Mouse (Mus musculus): ENCODE data around the gene Il15.

Gene Il15

DNA sequence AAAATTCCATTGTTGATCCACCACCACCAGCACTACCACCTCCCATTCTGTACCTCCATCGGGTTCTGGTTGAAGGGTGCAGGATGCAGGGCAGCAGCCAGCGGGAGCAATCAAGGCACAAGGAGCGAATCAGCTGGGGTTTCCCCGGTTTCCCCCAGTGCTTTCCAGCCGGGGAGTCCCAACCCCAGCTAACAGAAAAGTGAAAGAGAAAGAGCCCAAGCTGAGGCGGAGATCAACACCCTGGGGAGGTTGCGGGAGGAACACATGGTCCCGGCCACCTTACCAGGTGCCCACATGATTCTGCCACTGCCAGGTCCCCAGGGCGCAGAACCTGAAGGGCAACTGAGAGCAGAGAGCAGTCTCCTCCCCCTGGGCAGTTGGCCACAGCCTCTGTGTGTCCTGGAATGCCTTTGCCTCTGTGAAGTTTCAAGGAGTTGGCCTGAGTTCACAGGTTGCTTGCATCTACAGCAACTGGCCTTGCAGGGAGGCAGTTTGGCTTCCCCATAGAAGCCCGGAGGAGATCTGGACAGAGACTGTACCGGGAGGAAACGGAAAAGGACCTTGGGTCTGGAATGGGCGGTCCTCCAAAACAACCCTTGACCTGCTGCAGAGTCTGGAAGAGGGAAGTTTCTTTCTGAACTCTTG, at the start of gene Il15:
Il15 (minus strand) TSS at position 537 of the 645 bp plus-strand sequence.
- peak; percentile 53 for DNase-seq (ENCODE audit: low read depth, low spot score)

DNA sequence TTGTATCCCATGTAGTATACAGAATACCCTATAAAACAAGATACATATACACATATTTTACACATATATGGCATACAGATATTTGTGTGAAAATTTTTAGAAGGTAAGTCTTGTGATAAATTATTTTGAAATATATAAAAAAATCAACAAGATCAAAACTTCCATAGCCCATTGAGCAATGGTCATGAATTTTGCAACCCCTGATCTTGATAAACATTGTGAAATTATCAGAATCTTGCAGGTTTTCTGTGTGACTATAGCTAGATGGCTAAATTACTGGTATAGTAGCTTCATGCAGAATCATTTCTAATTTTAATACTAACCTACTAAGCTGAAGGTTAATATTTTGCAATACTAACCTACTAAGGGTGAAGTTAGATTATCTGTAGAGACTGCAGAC, 41.9 kb upstream of the Il15 start:
- DNase-seq (ENCODE audit: low read depth, low spot score): no peak

DNA sequence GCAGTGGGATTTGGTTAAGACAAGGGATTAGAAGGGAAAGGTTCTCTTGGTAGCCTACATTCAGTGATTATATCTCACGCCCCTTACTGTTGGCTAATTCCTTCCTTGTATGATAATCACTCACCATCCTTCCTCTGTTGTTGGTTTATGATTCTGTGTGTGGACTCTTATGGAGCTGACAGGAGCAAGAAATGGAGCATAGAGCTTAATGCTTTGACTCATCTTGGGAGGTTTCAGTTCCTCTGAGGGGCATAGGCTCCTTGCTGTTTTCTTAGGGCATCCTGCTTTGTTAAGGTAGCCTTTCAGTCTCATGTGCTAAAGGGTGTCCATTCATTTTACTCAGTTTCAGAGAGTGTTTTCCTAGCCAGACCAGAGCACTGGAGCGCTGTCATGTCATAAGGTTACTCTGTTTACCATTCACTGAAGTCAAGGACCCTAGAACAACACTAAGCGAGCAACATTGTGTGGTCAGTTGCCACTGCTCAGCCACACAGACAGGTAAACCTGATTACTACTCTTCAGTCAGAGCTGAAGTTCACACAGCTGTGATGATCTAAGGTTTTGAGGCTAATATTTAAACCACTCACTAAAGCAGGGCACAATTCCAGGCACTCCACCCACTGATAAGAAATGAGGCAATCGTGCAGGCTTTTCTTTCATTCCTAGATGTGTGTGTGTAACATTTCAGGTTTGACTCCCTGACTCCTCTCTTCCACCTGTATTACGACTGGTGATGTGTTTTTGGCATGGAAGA, 13.7 kb upstream of the Il15 start:
- DNase-seq (ENCODE audit: low read depth, low spot score): no peak

DNA sequence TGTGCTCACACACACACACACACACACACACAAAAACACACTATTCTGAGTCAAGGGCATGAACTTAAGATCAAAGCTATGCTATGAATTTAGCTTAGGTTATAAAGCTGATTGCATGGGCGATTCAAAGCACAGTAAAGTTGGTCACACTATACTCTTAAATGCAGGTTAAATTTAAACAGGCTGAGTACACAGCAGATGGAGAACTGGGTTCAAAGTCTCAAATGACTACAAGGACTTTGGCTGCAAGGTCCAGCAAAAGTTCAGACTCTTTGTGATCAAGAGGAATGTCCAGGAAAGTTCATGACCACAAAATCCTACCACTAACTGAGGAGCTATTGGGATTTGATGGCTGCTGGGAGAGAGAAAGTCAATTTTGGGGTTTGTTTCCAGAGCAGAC, 12.5 kb upstream of the Il15 start:
- DNase-seq (ENCODE audit: low read depth, low spot score): no peak

DNA sequence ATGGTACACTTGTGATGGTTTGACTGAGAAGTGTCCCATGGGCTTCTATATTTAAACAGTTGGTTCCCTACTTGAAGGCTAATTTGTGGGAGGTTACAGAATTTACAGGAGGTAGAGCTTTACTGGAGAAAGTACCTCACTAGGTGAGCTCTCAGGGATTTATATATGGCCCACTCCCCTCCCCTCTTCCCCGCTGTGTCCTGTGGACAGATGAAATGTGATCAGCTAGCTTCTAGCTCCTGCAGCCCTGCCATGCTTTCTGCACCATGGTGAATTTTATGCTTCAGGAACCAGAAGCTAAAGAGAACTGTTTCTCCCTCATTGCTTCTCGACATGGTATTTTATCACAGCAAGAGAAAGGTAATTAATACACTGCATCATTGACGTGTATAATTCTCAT, 7.1 kb upstream of the Il15 start:
- DNase-seq (ENCODE audit: low read depth, low spot score): no peak

DNA sequence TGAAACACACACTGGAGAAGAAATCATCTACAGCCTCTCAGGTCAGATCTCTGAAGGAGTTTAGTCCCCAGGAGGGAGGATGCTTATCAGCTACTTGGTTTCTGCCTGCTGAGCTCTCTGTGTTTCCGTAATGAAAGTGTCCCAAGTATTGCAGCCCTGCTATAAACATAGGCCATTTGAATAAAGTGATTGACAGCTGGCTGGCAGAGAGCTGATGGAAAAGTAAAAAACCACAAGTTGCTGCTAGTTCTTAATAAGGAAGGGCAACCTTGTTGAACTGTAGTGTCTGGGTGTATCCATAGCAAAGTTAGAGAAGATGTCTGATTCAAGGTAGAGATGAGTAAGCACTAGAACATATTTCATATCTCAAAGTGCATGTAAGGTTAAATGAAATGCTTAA, 4.0 kb upstream of the Il15 start:
- no peak for DNase-seq (ENCODE audit: low read depth, low spot score)

DNA sequence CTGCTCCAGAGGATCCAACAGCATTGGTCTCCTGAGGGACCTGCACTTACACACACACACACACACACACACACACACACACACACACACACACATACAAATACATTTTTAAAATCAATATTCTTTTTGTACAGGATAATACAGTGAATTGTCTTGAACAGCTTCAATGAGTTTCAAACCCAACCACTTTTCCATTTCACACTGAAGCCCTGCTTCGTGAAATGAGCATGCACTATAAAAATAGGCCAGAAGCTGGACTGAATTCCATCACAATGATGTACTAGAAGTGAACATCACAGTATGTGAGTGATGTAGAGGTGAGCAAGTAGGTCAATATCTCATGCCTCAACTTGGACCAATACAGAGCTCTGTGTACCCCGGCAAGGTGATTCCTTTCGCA, 1.0 kb upstream of the Il15 start:
- no peak for DNase-seq (ENCODE audit: low read depth, low spot score)

DNA sequence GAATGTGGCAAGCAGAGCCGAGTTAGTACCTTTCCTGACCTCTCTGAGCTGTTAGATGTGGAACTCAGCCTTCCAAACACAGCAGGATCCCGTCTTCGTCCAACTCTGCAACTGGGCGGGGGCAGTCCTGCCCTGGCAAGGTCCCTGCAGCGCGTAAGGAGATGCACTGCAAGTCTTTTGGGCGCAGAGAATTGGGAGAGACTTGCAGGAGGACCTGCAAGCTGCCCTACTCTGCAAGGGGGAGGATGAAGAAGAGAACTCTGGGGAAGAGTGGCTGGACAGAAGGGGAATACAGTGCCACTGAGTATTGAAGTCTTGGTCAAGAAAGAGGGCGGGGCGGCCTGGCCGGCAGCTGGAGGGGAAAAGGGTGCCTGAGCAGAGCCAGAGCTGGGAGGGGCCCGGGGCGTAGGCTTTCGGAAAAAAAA, 749 bp downstream of the Il15 start:
- peak; percentile 11 for DNase-seq (ENCODE audit: low read depth, low spot score)

DNA sequence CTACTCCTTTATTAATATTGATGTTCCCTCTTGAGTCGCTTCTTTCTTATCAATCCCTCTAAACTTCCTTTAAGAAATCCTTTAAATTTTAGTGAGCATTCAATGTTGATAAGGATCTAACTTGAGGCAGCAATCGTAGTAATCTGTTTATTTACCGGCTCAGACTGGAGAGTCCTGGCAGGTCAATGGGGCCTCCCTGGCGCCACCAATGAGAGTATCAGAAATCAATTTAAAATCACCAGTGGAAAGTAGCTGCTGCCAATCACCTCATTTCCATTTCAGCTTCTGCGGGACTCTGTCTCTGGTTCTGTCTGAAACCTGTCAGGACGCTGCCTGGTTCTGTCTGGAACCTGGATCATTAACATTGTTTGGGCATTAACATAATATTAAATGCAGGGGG, 1.5 kb downstream of the Il15 start:
- no peak for DNase-seq (ENCODE audit: low read depth, low spot score)

DNA sequence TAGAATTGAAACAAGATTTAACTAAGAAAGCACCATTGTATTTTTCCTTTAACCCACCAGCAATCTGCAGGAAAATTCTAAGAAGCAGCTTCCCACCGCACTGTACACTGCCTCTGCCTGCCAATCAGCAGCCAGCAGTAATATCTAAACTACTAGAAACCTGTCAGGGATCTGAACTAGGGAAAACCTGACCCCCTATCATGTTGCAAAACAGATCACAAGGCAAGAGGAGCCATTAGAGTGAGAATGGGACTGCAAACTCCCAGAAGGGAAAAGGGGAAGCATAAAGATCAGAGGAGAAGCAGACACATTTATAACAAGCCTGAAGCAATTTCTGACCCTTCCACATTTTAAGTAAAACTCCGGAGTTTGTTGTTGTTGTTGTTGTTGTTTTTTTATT, 2.0 kb downstream of the Il15 start:
- no peak for DNase-seq (ENCODE audit: low read depth, low spot score)

DNA sequence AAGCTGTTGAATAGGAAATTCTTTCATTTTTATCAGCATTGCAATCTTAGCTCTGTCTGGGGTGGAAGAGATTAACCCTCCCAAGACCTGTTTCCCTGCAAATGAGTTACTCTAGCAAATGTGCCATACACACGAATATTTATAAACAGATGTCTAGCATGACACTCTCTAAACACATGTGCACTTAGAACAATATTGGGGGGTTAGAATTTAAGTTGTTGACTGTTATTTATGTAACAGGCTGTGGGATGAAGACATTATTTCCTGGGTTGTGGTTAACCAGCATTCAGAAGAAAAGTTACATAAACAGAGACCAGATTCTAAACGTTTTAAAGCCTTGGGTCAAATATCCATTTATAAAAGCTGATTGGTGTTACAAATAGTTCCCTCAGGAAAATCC, 2.6 kb downstream of the Il15 start:
- DNase-seq (ENCODE audit: low read depth, low spot score): no peak

DNA sequence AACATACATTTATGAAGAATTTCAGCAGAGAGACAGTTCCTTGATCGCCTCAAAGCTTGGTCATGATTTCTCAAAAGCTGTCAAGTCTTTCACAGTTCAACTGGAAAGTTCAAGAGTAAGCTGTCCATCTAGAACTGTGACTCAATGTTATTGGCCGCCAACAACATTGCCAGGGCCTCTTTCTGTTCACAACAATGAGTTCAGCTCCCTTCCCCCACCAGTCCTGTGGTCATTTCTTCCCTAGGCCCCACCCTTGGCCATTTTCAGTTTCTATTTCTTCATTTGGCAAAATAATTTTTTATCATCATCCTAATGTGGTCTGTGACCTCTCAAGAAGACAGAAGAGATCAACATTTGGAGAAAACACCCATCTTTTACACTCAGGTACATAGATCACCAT, 4.5 kb downstream of the Il15 start:
- DNase-seq (ENCODE audit: low read depth, low spot score): no peak

DNA sequence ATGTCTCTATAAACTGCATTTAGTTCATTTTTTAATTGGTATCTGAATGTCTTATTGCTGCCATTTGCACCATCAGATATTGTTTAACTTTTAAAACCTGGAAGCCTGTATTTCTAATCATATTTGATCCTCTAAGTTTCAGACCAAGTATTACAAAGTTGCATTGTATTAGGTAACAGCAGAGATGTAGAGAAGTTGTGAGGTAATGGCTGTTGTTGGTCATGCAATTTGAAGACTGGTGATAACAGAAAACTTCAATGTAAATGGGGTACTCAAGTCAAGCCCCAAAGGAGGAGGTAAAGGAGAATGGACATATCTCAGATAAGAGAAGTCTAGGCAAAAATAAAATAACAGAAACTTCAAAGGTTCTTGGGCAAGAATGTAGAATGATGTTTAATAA, 11.8 kb downstream of the Il15 start:
- DNase-seq (ENCODE audit: low read depth, low spot score): no peak

DNA sequence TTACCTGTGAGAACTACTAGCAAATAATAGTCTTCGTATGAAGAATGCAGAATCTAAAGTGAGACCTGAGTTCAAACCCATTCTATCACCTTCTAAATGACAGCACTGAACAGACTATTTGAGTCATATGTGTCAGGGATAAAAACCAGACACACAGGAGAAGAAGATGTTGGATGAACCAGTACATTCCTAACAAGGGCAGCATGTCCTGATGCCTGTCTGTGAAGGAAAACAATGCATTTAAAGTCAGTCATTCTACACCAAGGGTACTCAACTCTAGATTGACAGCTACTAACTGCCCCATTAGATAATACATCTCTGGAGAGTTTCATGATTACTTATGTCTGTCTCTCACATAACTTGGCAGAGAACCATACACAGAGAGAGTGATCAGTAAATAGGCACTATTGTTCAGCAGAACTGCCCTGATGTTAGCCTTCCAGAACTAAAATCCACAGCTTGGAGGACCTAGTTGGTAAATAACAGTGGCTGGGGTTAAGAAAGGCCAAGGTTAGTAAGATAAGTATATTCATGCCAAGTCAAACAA, 14.6 kb downstream of the Il15 start:
- DNase-seq (ENCODE audit: low read depth, low spot score): no peak

DNA sequence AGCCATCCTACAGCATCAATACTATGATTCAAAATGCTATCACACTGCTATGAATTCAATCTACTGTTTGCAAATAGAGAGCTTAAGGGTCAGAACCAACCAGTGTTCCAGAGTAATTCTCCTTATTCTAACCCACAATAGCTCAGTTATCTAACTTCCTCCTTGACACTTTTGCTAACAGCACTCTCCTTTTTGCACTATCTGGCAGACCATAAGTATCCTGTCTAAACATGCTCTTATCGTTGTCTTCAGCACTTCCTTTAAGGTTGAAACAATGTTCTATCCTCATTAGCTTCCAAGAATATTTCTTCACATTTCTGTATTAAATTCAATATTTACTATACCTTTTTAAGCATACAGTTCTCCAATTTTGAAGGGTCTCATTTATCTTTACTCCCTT, 15.4 kb downstream of the Il15 start:
- no peak for DNase-seq (ENCODE audit: low read depth, low spot score)

DNA sequence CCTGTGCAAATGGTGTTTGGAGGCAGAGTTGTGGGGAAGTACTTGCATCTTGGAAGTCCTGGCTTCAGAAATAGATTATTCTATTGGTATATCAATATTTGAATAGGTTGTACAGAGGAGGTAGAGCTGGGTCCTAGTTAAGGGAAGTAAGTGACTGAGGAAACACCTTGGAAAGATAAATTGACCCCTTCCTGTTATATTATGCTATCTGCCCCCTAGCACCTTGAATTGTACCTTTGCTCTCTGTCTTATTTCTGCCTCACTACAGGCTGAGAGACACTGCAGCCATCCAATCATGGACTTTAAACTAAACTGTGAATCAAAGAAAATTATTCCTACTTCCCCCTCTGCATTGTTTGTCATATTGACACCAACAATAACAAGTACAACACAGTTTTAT, 17.2 kb downstream of the Il15 start:
- no peak for DNase-seq (ENCODE audit: low read depth, low spot score)

DNA sequence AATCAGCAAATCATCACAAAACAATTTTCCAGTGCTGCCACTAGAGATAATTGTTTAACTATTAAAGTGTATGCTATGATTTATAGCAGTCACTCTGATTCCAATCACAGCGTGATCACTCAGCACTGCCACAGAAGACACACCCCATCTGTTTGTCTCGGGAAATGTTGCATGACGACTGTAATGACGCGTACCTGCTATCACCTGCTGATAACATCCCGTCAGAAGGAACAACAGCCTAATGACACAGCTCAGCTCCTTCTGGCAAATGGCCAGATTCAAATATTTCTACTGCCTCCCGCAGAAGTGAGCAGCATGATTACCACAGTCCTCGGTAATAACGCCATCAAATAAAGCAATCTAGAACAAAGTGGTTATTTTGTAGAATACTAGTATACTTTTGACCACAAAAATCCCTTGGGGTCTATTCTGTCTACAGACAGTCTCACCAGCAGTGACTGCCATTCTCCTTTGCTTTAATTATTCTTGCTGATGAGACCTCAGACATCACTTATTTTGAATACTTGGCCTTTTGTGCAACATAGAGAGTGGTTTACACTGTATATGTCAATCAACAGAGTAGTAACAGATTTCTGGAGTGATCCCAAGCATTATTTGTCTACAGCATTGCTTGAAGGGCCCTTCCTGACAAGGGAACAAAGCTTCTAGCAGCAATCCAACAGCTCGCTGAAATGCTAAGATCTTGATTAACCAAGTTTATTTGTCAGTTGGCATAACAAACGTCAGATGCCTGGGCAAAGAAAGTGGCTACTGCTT, 18.4 kb downstream of the Il15 start:
- DNase-seq (ENCODE audit: low read depth, low spot score): no peak

DNA sequence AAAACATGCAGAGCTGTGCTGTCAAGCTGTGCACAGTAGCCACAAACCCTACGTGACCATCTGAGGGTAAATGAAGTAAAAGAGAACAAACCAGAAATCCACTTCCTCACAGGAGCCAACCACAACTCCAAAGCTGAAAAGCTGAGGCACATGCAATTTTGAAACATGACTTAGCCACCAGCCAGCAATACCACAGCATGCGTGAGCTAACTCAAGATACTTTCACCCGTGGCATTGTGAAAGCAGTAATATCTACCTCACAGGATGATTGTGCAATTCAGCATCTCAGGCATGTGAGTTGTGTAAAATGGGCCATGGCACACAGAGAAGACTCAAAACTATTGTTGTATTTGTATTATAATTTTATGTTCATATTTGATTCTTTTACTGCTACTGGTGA, 19.7 kb downstream of the Il15 start:
- DNase-seq (ENCODE audit: low read depth, low spot score): no peak

DNA sequence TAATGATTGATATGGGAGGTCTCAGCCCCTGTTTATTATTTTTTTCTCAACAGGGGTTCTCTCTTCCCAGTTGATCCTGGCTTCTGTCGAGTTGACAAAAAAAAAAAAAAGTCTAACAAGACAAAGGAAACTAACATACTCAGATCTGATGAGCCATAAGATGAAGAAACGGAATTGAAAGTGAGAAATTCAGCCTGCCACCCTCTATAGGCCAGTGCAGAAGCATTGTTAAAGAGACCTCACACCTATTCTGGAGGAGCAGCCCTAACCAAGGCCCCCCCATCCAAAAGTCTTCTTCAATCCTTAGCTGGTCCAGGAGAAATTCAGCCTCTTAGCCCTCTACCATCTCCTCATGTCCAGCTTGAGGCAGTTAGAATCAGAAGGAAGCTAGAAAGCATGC, 20.7 kb downstream of the Il15 start:
- no peak for DNase-seq (ENCODE audit: low read depth, low spot score)

DNA sequence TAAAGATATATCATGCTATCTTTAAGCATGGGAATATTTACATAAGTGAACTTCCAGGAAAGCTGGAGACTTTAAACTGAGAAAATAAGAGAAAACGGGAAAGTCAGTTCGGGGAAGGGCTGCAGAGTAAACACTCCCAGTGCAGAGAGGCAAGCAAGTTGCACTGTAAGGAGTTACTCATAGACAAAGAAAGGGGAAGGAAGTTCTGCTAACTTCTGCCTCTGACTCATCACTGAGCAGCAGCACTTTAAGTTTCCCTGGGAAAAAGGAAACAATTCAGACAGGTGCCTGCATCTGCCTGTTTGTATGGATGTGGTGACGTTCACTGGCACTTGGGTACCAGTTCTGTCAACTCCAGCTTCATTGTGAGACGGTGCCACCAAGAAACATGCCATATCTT, 28.6 kb downstream of the Il15 start:
- no peak for DNase-seq (ENCODE audit: low read depth, low spot score)

DNA sequence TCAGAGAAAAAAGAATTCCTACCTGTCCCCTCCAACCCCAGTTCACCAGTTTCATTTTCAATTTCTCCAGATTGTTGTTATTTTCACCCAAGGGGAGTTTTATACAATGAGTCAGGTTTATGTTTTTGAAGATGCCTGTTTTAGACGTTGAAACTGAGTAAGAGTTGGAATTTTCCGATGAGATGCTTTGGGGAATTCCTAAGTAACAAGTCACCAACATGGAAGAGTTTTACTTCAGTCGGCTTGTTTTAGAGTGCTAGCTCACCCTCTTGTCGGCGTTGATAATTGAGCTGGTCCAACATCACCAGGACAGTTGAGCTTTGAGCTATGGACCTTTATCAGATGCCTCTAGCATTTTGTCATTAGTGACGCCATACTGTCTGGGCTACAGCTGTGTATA, 30.2 kb downstream of the Il15 start:
- no peak for DNase-seq (ENCODE audit: low read depth, low spot score)

DNA sequence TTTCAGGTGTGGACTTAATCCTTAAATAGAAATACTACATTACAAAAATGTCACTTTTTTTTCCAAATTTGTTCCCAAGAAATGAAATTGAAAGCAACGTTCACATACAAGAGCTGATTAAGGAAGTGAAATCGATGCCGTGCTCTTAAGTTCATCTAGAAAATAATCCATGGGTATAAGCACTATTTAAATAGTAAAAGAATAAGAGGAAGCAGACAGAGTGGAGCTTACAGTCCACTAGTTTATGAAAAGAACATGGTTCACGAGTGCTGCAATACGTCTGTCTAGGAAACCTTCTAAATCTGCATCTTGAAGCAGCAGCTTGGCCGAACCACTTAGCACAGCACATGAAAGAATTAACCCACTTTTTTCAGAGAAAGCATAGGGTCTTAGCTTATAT, 32.4 kb downstream of the Il15 start:
- DNase-seq (ENCODE audit: low read depth, low spot score): no peak

DNA sequence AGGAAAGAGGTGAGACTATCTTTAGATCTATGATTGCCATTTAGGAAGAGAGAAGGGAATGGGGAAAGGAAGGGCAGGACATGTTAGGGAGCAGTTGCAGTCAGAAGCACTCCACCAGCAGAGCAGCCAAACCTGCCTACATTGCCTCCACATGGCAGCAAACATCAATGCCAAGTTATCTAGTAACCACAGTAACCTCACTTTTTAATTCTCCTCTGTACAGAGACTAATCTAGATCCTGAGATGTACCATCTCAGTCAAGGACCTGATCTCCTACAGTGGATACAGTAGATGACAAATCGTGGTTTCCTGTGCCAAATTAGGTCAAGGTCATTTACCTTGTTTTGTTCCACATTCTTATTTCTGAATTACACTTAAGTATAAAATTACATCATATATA, 42.0 kb downstream of the Il15 start:
- no peak for DNase-seq (ENCODE audit: low read depth, low spot score)
